Mouse (Mus musculus): Measurements from ENCODE around the gene Sertad1. TPM values are rescaled to one million over a fixed set of nuclear protein-coding genes. Genes with fewer than 3 reads are reported as not detected.
"Not testable (repeated sequence)": the region's sequence is repeated elsewhere in the genome, so short reads cannot be mapped to it uniquely, and the experiment has no call there.

Sertad1 gene
- polyA plus RNA-seq, 1 experiment from 2014 or later, result 16.3 TPM

DNA sequence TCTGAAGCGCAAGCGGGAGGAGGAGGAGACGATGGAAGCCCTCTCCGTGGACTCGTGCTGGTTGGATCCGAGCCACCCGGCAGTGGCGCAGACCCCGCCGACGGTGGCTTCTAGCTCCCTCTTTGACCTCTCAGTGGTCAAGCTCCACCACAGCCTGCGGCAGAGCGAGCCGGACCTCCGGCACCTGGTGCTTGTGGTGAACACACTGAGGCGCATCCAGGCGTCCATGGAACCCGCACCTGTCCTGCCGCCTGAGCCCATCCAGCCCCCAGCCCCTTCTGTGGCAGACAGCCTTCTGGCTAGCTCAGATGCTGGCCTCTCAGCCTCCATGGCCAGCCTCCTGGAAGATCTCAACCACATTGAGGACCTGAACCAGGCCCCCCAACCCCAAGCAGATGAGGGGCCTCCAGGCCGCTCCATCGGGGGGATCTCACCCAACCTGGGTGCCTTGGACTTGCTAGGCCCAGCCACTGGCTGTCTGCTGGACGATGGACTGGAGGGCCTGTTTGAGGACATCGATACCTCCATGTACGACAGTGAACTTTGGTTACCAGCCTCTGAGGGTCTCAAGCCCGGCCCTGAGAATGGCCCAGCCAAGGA, 2.7 kb downstream of the Sertad1 start:
- no peak overlapping the region for H3K4me2 ChIP-seq (ENCODE audit: low read depth, low read length, severe bottlenecking)
- H3K4me1 ChIP-seq (replicated peaks; ENCODE audit: control insufficient read depth, insufficient read depth, low read length), result peaks cover 11% of the 10 kb centered on the region; the same call in 1 of the 2 replicates
- ATAC-seq (replicated peaks; ENCODE audit: low FRiP score) (no peak), DNase-seq (ENCODE audit: low spot score) (no peak)
- no peak overlapping the region for H3K4me3 ChIP-seq (ENCODE audit: low read depth, low read length)
- H3K27me3 ChIP-seq (ENCODE audit: control insufficient read depth, insufficient read depth, low read length), result no peaks in the 10 kb centered on the region
- 91% methylated on average over 25 of the region's 25 CpGs for WGBS
- no peak overlapping the region for H3K27ac ChIP-seq (ENCODE audit: low read depth, low read length)
- H3K9me3 ChIP-seq (ENCODE audit: control insufficient read depth, low read length), result no peaks in the 10 kb centered on the region
- no peaks in the 10 kb centered on the region for H3K36me3 ChIP-seq (ENCODE audit: control insufficient read depth, insufficient read depth, low read length)
- H3K9ac ChIP-seq (ENCODE audit: low read length), result no peak overlapping the region

DNA sequence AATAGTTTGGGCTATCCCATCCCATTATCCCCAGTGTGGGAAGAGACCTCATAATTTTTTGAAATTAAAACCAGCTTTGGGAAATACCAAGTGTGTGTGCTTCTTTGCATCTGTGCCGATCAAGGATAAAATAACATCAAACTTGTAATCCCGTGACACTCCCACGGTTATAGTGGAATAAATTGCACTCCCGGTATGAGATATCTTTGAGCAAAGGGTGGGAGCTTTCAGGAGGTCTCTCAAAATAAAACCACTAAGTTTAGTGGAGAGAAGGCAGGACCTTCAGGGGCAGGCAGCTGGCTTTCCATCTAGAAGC, 3.5 kb downstream of the Sertad1 start:
- Histone ChIP-seq H3K4me3 (ENCODE audit: low read depth, low read length) (peak overlapping the region; percentile 39), H3K27me3 (ENCODE audit: control insufficient read depth, insufficient read depth, low read length) (no peaks in the 10 kb centered on the region), H3K36me3 (ENCODE audit: control insufficient read depth, insufficient read depth, low read length) (no peaks in the 10 kb centered on the region), H3K9me3 (ENCODE audit: control insufficient read depth, low read length) (no peaks in the 10 kb centered on the region), H3K4me1 (replicated peaks; ENCODE audit: control insufficient read depth, insufficient read depth, low read length) (peaks cover 11% of the 10 kb centered on the region; the same call in 1 of the 2 replicates), H3K4me2 (ENCODE audit: low read depth, low read length, severe bottlenecking) (peak overlapping the region; percentile 72), H3K27ac (ENCODE audit: low read depth, low read length) (peak overlapping the region; percentile 71), H3K9ac (ENCODE audit: low read length) (peak overlapping the region; percentile 64)
- ATAC-seq (replicated peaks; ENCODE audit: low FRiP score) (no peak), DNase-seq (ENCODE audit: low spot score) (no peak)
- WGBS, result 37% methylated on average over 4 of the region's 4 CpGs

DNA sequence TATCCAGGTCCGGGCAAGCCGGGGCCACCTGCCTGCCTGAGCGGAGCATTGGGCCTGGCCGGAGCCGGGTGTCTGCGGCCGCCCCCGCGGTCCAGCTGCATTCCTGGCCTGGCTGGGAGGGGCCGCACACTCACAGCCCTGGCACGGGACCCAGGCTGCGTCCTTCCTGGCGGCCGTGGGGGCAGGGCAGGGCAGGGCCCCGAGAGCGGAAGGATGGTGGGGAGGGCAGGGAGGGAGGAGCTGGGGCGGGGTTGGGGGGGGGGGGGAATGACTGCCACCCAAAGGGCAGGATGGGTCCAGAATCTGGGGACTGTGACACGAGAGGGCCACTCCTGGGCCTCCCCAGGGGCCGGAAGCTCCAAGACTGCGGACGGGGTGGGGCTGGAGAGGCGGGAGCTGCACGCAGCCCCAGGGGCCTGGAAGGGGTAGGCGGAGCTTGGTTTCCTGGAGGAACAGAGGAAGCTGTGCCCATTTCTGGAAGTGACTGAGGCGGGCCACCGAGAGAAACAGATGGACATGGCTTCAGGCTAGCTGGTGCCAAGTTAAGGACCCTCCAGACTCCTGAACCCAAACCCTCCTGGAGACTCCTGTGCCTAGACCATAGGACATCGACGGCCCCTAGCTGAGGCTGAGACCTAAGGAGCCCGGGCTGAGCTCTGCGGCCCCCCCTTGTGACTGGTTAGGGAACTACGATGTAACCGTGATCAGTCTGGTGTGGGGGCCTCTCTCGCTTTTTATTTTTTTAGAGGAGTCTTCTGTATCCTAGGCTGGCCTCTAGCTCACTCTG, 4.0 kb downstream of the Sertad1 start:
- Histone ChIP-seq H3K4me3 (ENCODE audit: low read depth, low read length) (peak overlapping the region; percentile 39), H3K9ac (ENCODE audit: low read length) (peak overlapping the region; percentile 64), H3K9me3 (ENCODE audit: control insufficient read depth, low read length) (no peaks in the 10 kb centered on the region), H3K4me1 (replicated peaks; ENCODE audit: control insufficient read depth, insufficient read depth, low read length) (peaks cover 11% of the 10 kb centered on the region; the same call in 1 of the 2 replicates), H3K36me3 (ENCODE audit: control insufficient read depth, insufficient read depth, low read length) (no peaks in the 10 kb centered on the region), H3K4me2 (ENCODE audit: low read depth, low read length, severe bottlenecking) (peak overlapping the region; percentile 72), H3K27me3 (ENCODE audit: control insufficient read depth, insufficient read depth, low read length) (no peaks in the 10 kb centered on the region), H3K27ac (ENCODE audit: low read depth, low read length) (peak overlapping the region; percentile 71)
- DNase-seq (ENCODE audit: low spot score), result peak; percentile 89
- WGBS, result 1% methylated on average over 25 of the region's 33 CpGs
- ATAC-seq (replicated peaks; ENCODE audit: low FRiP score), result peak; percentile 55

DNA sequence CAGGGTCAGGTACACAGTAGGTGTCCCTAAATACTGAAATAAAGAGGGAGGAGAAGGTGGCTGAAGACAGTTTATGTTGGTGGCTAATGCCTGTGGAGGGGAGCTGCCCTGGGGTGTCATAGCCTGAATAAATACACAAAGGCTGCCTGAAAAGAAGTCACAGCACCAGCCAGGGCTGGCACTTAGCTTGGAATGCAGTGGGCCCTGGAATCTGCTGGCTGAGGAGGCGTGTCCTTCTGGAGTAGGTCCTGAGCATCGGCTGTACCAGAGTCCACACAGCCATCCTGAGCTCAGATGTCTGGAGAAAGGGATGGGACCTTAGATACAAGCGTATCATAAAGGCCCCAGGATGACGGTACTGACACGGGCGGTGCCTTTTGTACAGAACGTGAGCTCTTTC, 5.1 kb downstream of the Sertad1 start:
- Histone ChIP-seq H3K9me3 (ENCODE audit: control insufficient read depth, low read length) (no peaks in the 10 kb centered on the region), H3K4me3 (ENCODE audit: low read depth, low read length) (no peak overlapping the region), H3K27ac (ENCODE audit: low read depth, low read length) (no peak overlapping the region), H3K36me3 (ENCODE audit: control insufficient read depth, insufficient read depth, low read length) (no peaks in the 10 kb centered on the region), H3K27me3 (ENCODE audit: control insufficient read depth, insufficient read depth, low read length) (no peaks in the 10 kb centered on the region), H3K4me2 (ENCODE audit: low read depth, low read length, severe bottlenecking) (no peak overlapping the region), H3K9ac (ENCODE audit: low read length) (no peak overlapping the region), H3K4me1 (replicated peaks; ENCODE audit: control insufficient read depth, insufficient read depth, low read length) (peaks cover 11% of the 10 kb centered on the region; the same call in 1 of the 2 replicates)
- no peak for DNase-seq (ENCODE audit: low spot score)
- whole genome bisulfite sequencing, result 81% methylated on average over 7 of the region's 7 CpGs
- no peak for ATAC-seq (replicated peaks; ENCODE audit: low FRiP score)

DNA sequence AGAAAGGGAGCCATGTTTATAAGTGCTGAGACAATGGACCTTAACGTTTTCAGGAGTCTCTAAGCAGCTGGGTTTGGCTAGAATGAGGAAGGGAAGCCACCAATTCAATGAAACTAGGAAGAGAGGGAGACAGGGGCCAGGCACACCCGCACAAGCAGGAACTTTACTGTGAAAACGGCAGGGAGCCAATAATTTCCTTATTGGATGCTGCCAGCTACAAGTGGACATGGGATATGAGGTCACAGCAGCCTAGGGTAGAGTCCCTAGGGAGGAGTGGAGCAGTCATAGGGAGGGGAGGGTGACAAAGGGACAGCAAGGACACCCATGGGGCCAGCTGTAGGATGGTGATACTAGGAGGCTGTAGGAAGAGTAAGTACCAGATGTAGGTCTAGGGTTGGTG, 6.3 kb downstream of the Sertad1 start:
- peaks cover 7% of the 10 kb centered on the region; the same call in 1 of the 2 replicates for H3K4me1 ChIP-seq (replicated peaks; ENCODE audit: control insufficient read depth, insufficient read depth, low read length)
- no peaks in the 10 kb centered on the region for H3K9me3 ChIP-seq (ENCODE audit: control insufficient read depth, low read length)
- DNase-seq (ENCODE audit: low spot score) (no peak), ATAC-seq (replicated peaks; ENCODE audit: low FRiP score) (no peak)
- no peaks in the 10 kb centered on the region for H3K27me3 ChIP-seq (ENCODE audit: control insufficient read depth, insufficient read depth, low read length)
- no peak overlapping the region for H3K9ac ChIP-seq (ENCODE audit: low read length)
- no peaks in the 10 kb centered on the region for H3K36me3 ChIP-seq (ENCODE audit: control insufficient read depth, insufficient read depth, low read length)
- H3K4me2 ChIP-seq (ENCODE audit: low read depth, low read length, severe bottlenecking), result no peak overlapping the region
- no peak overlapping the region for H3K27ac ChIP-seq (ENCODE audit: low read depth, low read length)
- no peak overlapping the region for H3K4me3 ChIP-seq (ENCODE audit: low read depth, low read length)
- WGBS, result 81% methylated on average over 3 of the region's 3 CpGs

DNA sequence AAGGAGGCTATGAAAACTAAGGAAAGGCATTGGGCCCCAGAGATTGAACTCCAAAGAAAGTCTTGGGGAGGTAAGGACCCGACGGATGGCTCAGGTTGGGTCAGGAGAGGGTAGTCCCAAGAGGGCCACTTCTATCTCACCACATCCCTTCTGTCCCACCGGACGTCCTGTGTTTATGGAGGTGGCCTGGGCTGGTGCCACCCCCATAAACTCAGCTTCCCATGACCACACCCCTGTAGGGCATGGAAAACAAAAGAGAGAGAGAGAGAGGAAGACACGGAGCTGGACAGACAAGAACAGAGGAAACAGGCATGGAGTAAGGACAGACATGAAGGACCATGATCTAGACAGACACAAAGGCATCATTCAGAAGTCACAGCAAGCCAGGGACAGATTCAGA, 6.7 kb downstream of the Sertad1 start:
- 91% methylated on average over 5 of the region's 5 CpGs for WGBS
- Histone ChIP-seq H3K4me3 (ENCODE audit: low read depth, low read length) (no peak overlapping the region), H3K4me1 (replicated peaks; ENCODE audit: control insufficient read depth, insufficient read depth, low read length) (0 out of 2 replicates have a peak, but pooled peaks cover 4% of the 10 kb centered on the region)

DNA sequence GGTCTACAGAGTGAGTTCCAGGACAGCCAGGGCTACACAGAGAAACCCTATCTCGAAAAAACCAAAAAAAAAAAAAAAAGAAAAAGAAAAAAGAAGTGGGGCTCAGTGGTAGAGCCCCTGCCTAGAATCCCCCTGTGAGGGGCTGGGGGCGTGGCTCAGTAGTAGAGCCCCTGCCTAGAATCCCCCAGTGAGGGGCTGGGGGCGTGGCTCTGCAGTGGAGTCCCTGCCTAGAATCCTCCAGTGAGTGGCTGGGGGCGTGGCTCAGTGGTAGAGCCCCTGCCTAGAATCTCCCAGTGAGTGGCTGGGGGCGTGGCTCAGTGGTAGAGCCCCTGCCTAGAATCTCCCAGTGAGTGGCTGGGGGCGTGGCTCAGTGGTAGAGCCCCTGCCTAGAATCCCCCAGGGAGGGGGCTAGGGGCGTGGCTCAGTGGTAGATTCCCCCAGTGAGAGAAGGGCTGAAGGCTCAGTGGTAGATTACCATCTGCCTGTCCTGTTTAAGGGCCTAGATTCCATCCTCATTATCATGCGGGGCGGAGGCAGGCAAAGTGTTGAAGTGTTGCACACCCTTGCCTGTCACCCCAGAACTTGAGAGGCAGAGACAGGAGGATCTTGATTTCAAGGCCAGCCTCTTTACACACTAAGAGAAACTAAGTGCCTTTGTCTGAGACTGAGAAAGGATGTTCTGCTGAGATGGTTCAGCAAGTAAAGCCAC, 8.1 kb downstream of the Sertad1 start:
- ATAC-seq (replicated peaks; ENCODE audit: low FRiP score), result not testable (repeated sequence)

More for the DNA sequence above, 6.7 kb downstream of the Sertad1 start:
- no peaks in the 10 kb centered on the region for H3K27me3 ChIP-seq (ENCODE audit: control insufficient read depth, insufficient read depth, low read length)
- no peaks in the 10 kb centered on the region for H3K9me3 ChIP-seq (ENCODE audit: control insufficient read depth, low read length)
- DNase-seq (ENCODE audit: low spot score) (no peak), ATAC-seq (replicated peaks; ENCODE audit: low FRiP score) (no peak)
- H3K36me3 ChIP-seq (ENCODE audit: control insufficient read depth, insufficient read depth, low read length), result no peaks in the 10 kb centered on the region
- no peak overlapping the region for H3K27ac ChIP-seq (ENCODE audit: low read depth, low read length)
- H3K9ac ChIP-seq (ENCODE audit: low read length), result no peak overlapping the region
- no peak overlapping the region for H3K4me2 ChIP-seq (ENCODE audit: low read depth, low read length, severe bottlenecking)

DNA sequence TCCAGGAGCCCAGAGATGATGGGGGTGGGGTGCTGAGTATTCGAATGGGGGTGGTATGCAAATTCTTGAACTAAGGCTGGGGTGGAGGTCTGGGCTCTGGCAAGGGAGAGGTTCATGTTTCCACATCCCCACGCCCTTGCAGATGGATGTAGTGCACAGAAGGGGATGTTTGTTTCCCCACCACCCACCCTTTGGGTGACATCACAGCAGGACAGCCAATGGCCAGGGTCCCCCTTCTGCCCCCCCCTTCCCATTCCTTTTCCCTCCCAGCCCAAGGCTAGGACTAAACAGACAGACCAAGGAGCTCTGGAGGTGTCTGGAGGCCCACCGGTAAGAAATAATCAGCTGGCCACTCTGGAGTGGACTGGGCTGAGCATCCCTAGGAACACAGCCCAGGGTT, 12.3 kb downstream of the Sertad1 start, which contains the start of gene Prx:
Prx (plus strand) TSS at position 289 of the 400 bp plus-strand sequence.
- Histone ChIP-seq H3K9ac (ENCODE audit: low read length) (no peak within 1 kb of the TSS), H3K27me3 (ENCODE audit: control insufficient read depth, insufficient read depth, low read length) (no peaks in the 10 kb centered on the region), H3K36me3 (ENCODE audit: control insufficient read depth, insufficient read depth, low read length) (no peaks in the 10 kb centered on the region), H3K4me2 (ENCODE audit: low read depth, low read length, severe bottlenecking) (no peak within 1 kb of the TSS), H3K27ac (ENCODE audit: low read depth, low read length) (no peak within 1 kb of the TSS), H3K9me3 (ENCODE audit: control insufficient read depth, low read length) (no peaks in the 10 kb centered on the region), H3K4me1 (replicated peaks; ENCODE audit: control insufficient read depth, insufficient read depth, low read length) (no peaks in the 10 kb centered on the region), H3K4me3 (ENCODE audit: low read depth, low read length) (no peak within 1 kb of the TSS)
- no peak for ATAC-seq (replicated peaks; ENCODE audit: low FRiP score)
- WGBS, result 53% methylated on average over 3 of the region's 3 CpGs
- DNase-seq (ENCODE audit: low spot score), result no peak

More for the DNA sequence above, 8.1 kb downstream of the Sertad1 start:
- H3K27ac ChIP-seq (ENCODE audit: low read depth, low read length); H3K27me3 ChIP-seq (ENCODE audit: control insufficient read depth, insufficient read depth, low read length); H3K9me3 ChIP-seq (ENCODE audit: control insufficient read depth, low read length); H3K4me3 ChIP-seq (ENCODE audit: low read depth, low read length); H3K9ac ChIP-seq (ENCODE audit: low read length); H3K36me3 ChIP-seq (ENCODE audit: control insufficient read depth, insufficient read depth, low read length); DNase-seq (ENCODE audit: low spot score); H3K4me1 ChIP-seq (replicated peaks; ENCODE audit: control insufficient read depth, insufficient read depth, low read length); H3K4me2 ChIP-seq (ENCODE audit: low read depth, low read length, severe bottlenecking): not testable (repeated sequence)
- WGBS, result 92% methylated on average over 8 of the region's 9 CpGs
